Comparison of ENCODE assay signal across 17 mouse cellular contexts in the genomic region with DNA sequence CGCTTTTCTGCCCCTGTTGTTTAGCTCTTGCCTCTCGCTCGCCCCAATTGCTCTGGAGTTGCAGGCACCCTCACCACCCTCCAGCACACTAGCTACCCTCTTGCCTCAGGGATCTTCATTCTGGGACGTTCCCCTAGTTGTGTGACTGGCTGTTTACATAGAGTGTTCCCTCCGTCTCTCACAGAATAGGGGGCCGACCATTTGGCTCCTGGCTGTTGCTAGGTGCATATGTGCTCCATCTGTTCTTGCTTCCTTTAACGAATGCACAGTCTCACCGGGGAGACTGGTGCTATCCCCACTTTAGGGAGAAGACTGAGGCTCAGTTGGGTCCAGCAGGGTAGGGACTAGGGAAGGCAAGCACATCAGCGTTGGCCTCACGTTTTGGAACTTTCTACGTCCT. TPM values are rescaled to one million over a fixed set of nuclear protein-coding genes. Genes with fewer than 3 reads are reported as not detected.
DNase-seq lines count a peak whose midpoint lies in the region; ATAC-seq and TF ChIP-seq lines count a peak whose summit lies in the region.
"Had no signal": no experiment of that assay in that cellular context is flagged by ENCODE, and none has a peak within 500 bp of the region (broad histone marks: within the 10 kb centered on the region; RNA-seq: fewer than 3 reads in every experiment).

No protein-coding gene starts in this region.

- peaks cover 15% of the 10 kb centered on the region for H3K36me3 ChIP-seq in forebrain, embryonic 14.5 days (ENCODE audit: control insufficient read depth, insufficient read depth, low read length)
- peaks cover 24% of the 10 kb centered on the region for H3K36me3 ChIP-seq in forebrain, embryonic 10.5 days (replicated peaks)
- peaks cover 5% of the 10 kb centered on the region; the same call in 1 of the 2 replicates for H3K36me3 ChIP-seq in forebrain, embryonic 16.5 days (ENCODE audit: control insufficient read depth, insufficient read depth)
- peaks cover 13% of the 10 kb centered on the region for H3K36me3 ChIP-seq in forebrain, embryonic 12.5 days (replicated peaks)

- peak; percentile 42; the same call in 1 of the 2 replicates for ATAC-seq in forebrain, embryonic 14.5 days
- ATAC-seq in forebrain, embryonic 16.5 days, result peak; percentile 29
- ATAC-seq in forebrain, embryonic 12.5 days (ENCODE audit: low FRiP score), result no peak

- no peak overlapping the region for H3K4me3 ChIP-seq in forebrain, embryonic 14.5 days (ENCODE audit: low read depth, low read length)
- H3K4me3 ChIP-seq in forebrain, embryonic 10.5 days, result no peak overlapping the region
- no peak overlapping the region for H3K4me3 ChIP-seq in forebrain, embryonic 16.5 days (replicated peaks; ENCODE audit: low read length)
- no peak overlapping the region for H3K4me3 ChIP-seq in forebrain, embryonic 12.5 days (replicated peaks)
- H3K4me3 ChIP-seq: embryonic facial prominence, embryonic 13.5 days; embryonic facial prominence, embryonic 15.5 days; erythroblast, embryonic 14.5 days had no signal

- H3K27ac ChIP-seq in forebrain, embryonic 14.5 days (ENCODE audit: low read depth, low read length), result 0 out of 2 replicates have a peak overlapping the region, but pooled peaks have one; percentile 35
- H3K27ac ChIP-seq in forebrain, embryonic 10.5 days, result no peak overlapping the region
- H3K27ac ChIP-seq in forebrain, embryonic 16.5 days (ENCODE audit: low read length), result peak overlapping the region; percentile 66
- no peak overlapping the region for H3K27ac ChIP-seq in forebrain, embryonic 12.5 days
- H3K27ac ChIP-seq: embryonic facial prominence, embryonic 13.5 days; embryonic facial prominence, embryonic 15.5 days had no signal

- H3K4me1 ChIP-seq in forebrain, embryonic 14.5 days (ENCODE audit: control insufficient read depth, insufficient read depth, low read length), result peaks cover 8% of the 10 kb centered on the region; the same call in 1 of the 2 replicates
- peaks cover 30% of the 10 kb centered on the region for H3K4me1 ChIP-seq in forebrain, embryonic 10.5 days
- peaks cover 31% of the 10 kb centered on the region for H3K4me1 ChIP-seq in forebrain, embryonic 16.5 days (replicated peaks; ENCODE audit: control insufficient read depth, insufficient read depth, low read length)
- H3K4me1 ChIP-seq in forebrain, embryonic 12.5 days, result peaks cover 27% of the 10 kb centered on the region

- H3K9ac ChIP-seq in forebrain, embryonic 14.5 days (ENCODE audit: low read length), result no peak overlapping the region
- no peak overlapping the region for H3K9ac ChIP-seq in forebrain, embryonic 16.5 days (replicated peaks; ENCODE audit: low read depth, low read length)
- H3K9ac ChIP-seq in forebrain, embryonic 12.5 days, result no peak overlapping the region
- H3K9ac ChIP-seq: embryonic facial prominence, embryonic 15.5 days had no signal

- H3K27me3 ChIP-seq in forebrain, embryonic 14.5 days (replicated peaks; ENCODE audit: control insufficient read depth, insufficient read depth, low read length), result peaks cover 7% of the 10 kb centered on the region; the same call in 1 of the 2 replicates
- peaks cover 55% of the 10 kb centered on the region for H3K27me3 ChIP-seq in forebrain, embryonic 10.5 days (ENCODE audit: poor library complexity, severe bottlenecking)
- peaks cover 4% of the 10 kb centered on the region; the same call in 1 of the 2 replicates for H3K27me3 ChIP-seq in forebrain, embryonic 16.5 days (replicated peaks; ENCODE audit: control insufficient read depth, insufficient read depth, low read length)
- H3K27me3 ChIP-seq in forebrain, embryonic 12.5 days, result peaks cover 46% of the 10 kb centered on the region

- WGBS in forebrain, embryonic 14.5 days, result 64% methylated on average over 11 of the region's 11 CpGs
- 76% methylated on average over 11 of the region's 11 CpGs for WGBS in forebrain, embryonic 10.5 days
- 50% methylated on average over 11 of the region's 11 CpGs for WGBS in forebrain, embryonic 16.5 days
- 74% methylated on average over 11 of the region's 11 CpGs for WGBS in forebrain, embryonic 12.5 days

- no peak overlapping the region for H3K4me2 ChIP-seq in forebrain, embryonic 14.5 days (ENCODE audit: low read length)
- H3K4me2 ChIP-seq in forebrain, embryonic 16.5 days (ENCODE audit: low read length), result no peak overlapping the region
- no peak overlapping the region for H3K4me2 ChIP-seq in forebrain, embryonic 12.5 days

- DNase-seq in forebrain, embryonic 14.5 days (ENCODE audit: low spot score), result peak; percentile 61
- no peak for DNase-seq in forebrain, embryonic 10.5 days (ENCODE audit: extremely low spot score, low spot score)
- DNase-seq in brain, embryonic 14.5 days (ENCODE audit: low read depth), result peak; percentile 69
- no peak for DNase-seq in cerebellum, adult 18-20 months
- DNase-seq: adrenal gland, adult 2 months; adrenal gland, postnatal 10 days; adrenal gland, postnatal 25 days; cerebellum, adult 11-12 months; cerebellum, adult 8-10 months; cerebellum, postnatal 14 days; cerebellum, postnatal 36 days; embryo, embryonic 11 days had no signal

- no peaks in the 10 kb centered on the region for H3K9me3 ChIP-seq in forebrain, embryonic 14.5 days (replicated peaks; ENCODE audit: control insufficient read depth, low read length)
- H3K9me3 ChIP-seq in forebrain, embryonic 10.5 days, result no peaks in the 10 kb centered on the region
- no peaks in the 10 kb centered on the region for H3K9me3 ChIP-seq in forebrain, embryonic 16.5 days (ENCODE audit: control insufficient read depth, low read length)
- no peaks in the 10 kb centered on the region for H3K9me3 ChIP-seq in forebrain, embryonic 12.5 days
- H3K9me3 ChIP-seq: embryonic facial prominence, embryonic 13.5 days; embryonic facial prominence, embryonic 15.5 days had no signal

- no peak for TF ChIP-seq CTCF in brain, embryonic 14.5 days (IDR thresholded peaks at IDR 0.05; ENCODE audit: borderline replicate concordance, extremely low read depth, insufficient read depth, insufficient read length)

- no peak for TF ChIP-seq POLR2A in brain, embryonic 14.5 days (IDR thresholded peaks at IDR 0.05; ENCODE audit: borderline replicate concordance, extremely low read depth, insufficient read depth, insufficient read length, poor library complexity, severe bottlenecking)

RNA-seq across cellular contexts. Expression of a gene that starts 7.3 kb away (rescaled TPM):
- polyA plus RNA-seq in forebrain, embryonic 14.5 days (2014; fragmentation: Nextera tagmentation; extraction: Ambion mirVana), result 4.8 and 8.2 TPM in 2 replicates
- polyA plus RNA-seq in forebrain, embryonic 10.5 days (2016; fragmentation: Nextera tagmentation; extraction: Ambion mirVana), result 0.22 and 0.25 TPM in 2 replicates
- polyA plus RNA-seq in forebrain, embryonic 16.5 days (2015; fragmentation: Nextera tagmentation; extraction: Ambion mirVana), result 21.8 and 32.1 TPM in 2 replicates
- polyA plus RNA-seq in forebrain, embryonic 12.5 days (2016; fragmentation: Nextera tagmentation; extraction: Ambion mirVana), result 1.1 and 1.3 TPM in 2 replicates
- polyA plus RNA-seq in brain, embryonic 14.5 days (2012; rRNA removed), result 9.6 and 24.5 TPM in 2 replicates
- polyA plus RNA-seq: erythroblast, embryonic 14.5 days had no signal

RNA-seq across cellular contexts. Expression of a gene that starts 9.1 kb away (rescaled TPM):
- 141 and 155 TPM in 2 replicates for polyA plus RNA-seq in forebrain, embryonic 14.5 days (2014; fragmentation: Nextera tagmentation; extraction: Ambion mirVana)
- 183 and 193 TPM in 2 replicates for polyA plus RNA-seq in forebrain, embryonic 10.5 days (2016; fragmentation: Nextera tagmentation; extraction: Ambion mirVana)
- polyA plus RNA-seq in forebrain, embryonic 16.5 days (2015; fragmentation: Nextera tagmentation; extraction: Ambion mirVana), result 116 and 118 TPM in 2 replicates
- 148 and 153 TPM in 2 replicates for polyA plus RNA-seq in forebrain, embryonic 12.5 days (2016; fragmentation: Nextera tagmentation; extraction: Ambion mirVana)
- polyA plus RNA-seq in brain, embryonic 14.5 days (2012; rRNA removed), result 95.5 and 107 TPM in 2 replicates

RNA-seq across cellular contexts. Expression of a gene that starts 9.5 kb away (rescaled TPM):
- polyA plus RNA-seq in forebrain, embryonic 14.5 days (2014; fragmentation: Nextera tagmentation; extraction: Ambion mirVana), result 11.1 and 14.0 TPM in 2 replicates
- 14.7 and 16.0 TPM in 2 replicates for polyA plus RNA-seq in forebrain, embryonic 10.5 days (2016; fragmentation: Nextera tagmentation; extraction: Ambion mirVana)
- 17.1 and 22.4 TPM in 2 replicates for polyA plus RNA-seq in forebrain, embryonic 16.5 days (2015; fragmentation: Nextera tagmentation; extraction: Ambion mirVana)
- 14.4 and 14.7 TPM in 2 replicates for polyA plus RNA-seq in forebrain, embryonic 12.5 days (2016; fragmentation: Nextera tagmentation; extraction: Ambion mirVana)
- polyA plus RNA-seq in brain, embryonic 14.5 days (2012; rRNA removed), result 18.3 and 20.8 TPM in 2 replicates

RNA-seq across cellular contexts. Expression of a gene that starts 17.6 kb away (rescaled TPM):
- 3.4 TPM in 2 replicates for polyA plus RNA-seq in forebrain, embryonic 14.5 days (2014; fragmentation: Nextera tagmentation; extraction: Ambion mirVana)
- 5.3 and 6.4 TPM in 2 replicates for polyA plus RNA-seq in forebrain, embryonic 10.5 days (2016; fragmentation: Nextera tagmentation; extraction: Ambion mirVana)
- polyA plus RNA-seq in forebrain, embryonic 16.5 days (2015; fragmentation: Nextera tagmentation; extraction: Ambion mirVana), result 8.3 and 14.4 TPM in 2 replicates
- 5.8 and 6.5 TPM in 2 replicates for polyA plus RNA-seq in forebrain, embryonic 12.5 days (2016; fragmentation: Nextera tagmentation; extraction: Ambion mirVana)
- polyA plus RNA-seq in brain, embryonic 14.5 days (2012; rRNA removed), result 42.4 and 48.3 TPM in 2 replicates

RNA-seq across cellular contexts. Expression of a gene that starts 38.9 kb away (rescaled TPM):
- polyA plus RNA-seq in forebrain, embryonic 14.5 days (2014; fragmentation: Nextera tagmentation; extraction: Ambion mirVana), result 10.1 and 11.9 TPM in 2 replicates
- polyA plus RNA-seq in forebrain, embryonic 10.5 days (2016; fragmentation: Nextera tagmentation; extraction: Ambion mirVana), result 17.8 and 18.4 TPM in 2 replicates
- polyA plus RNA-seq in forebrain, embryonic 16.5 days (2015; fragmentation: Nextera tagmentation; extraction: Ambion mirVana), result 25.4 and 28.3 TPM in 2 replicates
- 18.4 and 23.1 TPM in 2 replicates for polyA plus RNA-seq in forebrain, embryonic 12.5 days (2016; fragmentation: Nextera tagmentation; extraction: Ambion mirVana)
- 15.9 and 18.1 TPM in 2 replicates for polyA plus RNA-seq in brain, embryonic 14.5 days (2012; rRNA removed)

Comparison
In these comparisons a context has a peak if more than half of its experiments do, and no peak if none do; other contexts are left out.
1. DNase-seq: peak in forebrain, embryonic 14.5 days (single experiment) and brain, embryonic 14.5 days (single experiment); none in forebrain, embryonic 10.5 days (single experiment) and cerebellum, adult 18-20 months (0 of 2).
2. H3K27ac ChIP-seq: peak in forebrain, embryonic 14.5 days (single experiment) and forebrain, embryonic 16.5 days (single experiment); none in forebrain, embryonic 10.5 days (single experiment) and forebrain, embryonic 12.5 days (single experiment).